Mouse (Mus musculus) spleen, postnatal 10 days (tissue): ENCODE measurements at regions not wholly inside any gene's neighbourhood (a gene's known extent, or its start where the extent isn't known, plus 50 kb on each side); places are given as distances from the start of the nearest gene placed in this dataset.

Source experiments
- DNase-seq, 2 experiments: peaks; one replicate each; pipeline ENCODE4 v3.0.0; 2021 to 2022; ENCODE audit warnings: low spot score in 2 of 2

GRCm38 (mm10) chr9:61675366-61675765, 239.0 kb downstream of the Rplp1 start:
- no peak for DNase-seq

GRCm38 (mm10) chr9:61673575-61674203, 240.7 kb downstream of the Rplp1 start:
- no peak for DNase-seq

GRCm38 (mm10) chr9:61670986-61671385, 243.4 kb downstream of the Rplp1 start:
- DNase-seq: no peak

GRCm38 (mm10) chr9:61669729-61670520, 244.4 kb downstream of the Rplp1 start:
- peak in 1 of 2 experiments; percentile 65 for DNase-seq

DNA sequence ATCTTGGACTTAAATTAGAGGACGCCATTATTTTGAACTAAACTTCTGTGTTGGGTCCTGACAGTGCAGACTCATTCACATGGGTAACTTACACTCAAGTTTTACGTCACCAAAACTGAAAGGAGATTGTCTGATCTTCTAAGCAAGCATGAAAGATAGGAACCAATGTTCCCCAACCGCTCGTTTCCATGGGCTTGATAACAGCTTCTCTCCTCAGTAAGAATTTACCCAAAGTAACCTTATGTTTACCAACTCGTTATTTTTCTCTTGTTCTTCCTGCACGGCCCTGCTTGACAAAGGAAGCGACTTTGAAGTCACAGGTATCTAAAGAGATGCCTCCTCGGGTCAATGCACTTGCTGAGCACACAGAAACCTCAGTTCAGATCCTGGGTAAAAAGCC, 245.6 kb downstream of the Rplp1 start:
- no peak for DNase-seq

DNA sequence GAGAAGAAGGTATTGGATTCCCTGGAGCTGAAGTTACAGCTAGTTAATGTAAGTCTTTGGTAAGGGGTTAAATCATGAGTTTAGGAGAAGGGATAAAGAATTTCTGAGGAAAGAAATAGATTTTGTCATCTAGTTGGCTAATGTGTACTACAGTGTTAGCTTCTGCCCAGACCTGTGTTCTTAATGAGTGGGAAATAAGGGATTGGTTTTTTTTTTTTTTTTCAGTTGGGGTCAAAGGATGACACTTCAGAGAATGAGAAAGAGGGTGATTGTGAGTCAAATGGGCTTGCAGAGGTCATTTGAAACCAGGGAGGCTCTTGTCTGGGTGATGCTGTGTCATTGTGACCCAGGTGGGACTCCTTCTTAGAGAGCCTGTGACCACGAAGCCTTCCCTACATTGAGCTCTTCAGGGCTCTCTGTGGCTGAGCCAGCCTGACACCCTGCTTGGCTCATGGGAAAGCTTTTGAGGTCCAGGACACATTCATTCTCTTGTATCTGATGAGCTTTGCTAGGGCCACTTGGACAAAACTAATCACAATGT, 246.1 kb downstream of the Rplp1 start:
- DNase-seq: no peak

DNA sequence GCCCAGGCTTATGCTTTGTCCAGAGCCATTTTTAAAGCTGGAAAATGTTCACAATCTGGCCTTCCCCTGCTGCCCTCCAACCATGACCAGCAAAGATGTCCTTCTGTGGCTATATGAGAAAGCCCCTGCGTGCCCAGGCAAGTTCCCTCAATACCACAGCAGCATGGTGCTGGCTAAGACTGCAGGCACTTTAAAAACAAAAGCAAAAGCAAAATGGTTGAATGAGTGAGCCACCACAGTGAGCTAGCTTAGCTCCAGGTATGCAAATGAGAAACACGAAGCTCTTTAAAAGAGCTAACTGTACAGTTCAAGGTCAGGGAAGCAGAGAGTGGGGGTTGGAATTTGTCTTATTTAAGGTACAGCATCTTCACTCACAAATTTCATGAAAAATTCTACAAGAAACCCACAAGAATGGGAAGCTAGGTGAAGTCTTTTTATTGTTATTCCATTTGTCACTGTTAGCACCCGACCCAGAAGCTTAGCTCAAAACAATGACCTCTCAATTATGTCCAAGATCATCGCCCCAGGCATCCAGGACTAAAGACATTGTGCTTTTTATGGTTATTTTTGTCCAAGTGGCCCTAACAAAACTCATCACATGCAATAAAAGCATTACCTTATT, 246.8 kb downstream of the Rplp1 start:
- DNase-seq: no peak

GRCm38 (mm10) chr9:61666761-61667332, 247.5 kb downstream of the Rplp1 start:
- DNase-seq: no peak

DNA sequence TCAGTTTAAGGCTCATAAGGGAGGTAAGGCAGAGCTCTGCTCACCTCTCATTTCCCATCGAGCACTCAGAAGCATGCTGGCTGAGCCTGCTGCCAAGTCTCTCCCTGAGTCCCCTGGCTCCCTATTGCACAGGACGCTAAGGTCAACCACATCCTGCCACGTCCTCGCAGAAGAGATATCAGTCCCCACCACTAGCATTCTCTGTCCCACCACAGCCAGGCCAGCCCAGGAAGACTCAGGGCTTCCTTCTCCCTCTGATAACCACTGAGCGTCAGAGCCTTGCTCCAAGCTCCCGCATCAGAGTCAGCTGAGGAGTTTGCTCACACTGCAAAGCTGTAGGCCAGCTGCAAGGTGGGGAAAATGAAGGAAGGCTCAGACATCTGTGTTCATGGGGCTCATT, 248.2 kb downstream of the Rplp1 start:
- DNase-seq: peak in 1 of 2 experiments; percentile 43

DNA sequence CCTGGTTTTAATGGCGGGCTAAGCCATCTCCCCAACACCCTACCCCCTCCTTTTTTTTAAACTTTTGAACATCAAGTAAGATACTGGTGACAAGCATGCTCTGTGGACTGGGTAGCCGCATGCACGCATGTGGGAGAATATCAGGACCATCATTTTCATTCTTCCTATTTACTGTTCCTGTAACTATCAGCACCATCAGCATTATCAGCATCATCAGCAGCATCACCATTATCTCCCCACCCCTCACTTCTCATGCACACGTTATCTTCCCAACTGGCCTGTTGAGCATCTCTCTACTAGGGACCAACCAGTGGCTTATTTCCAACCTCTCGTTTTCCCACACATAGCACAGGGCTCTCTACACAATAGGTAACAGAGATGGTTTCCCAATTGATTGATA, 249.1 kb downstream of the Rplp1 start:
- DNase-seq: no peak

GRCm38 (mm10) chr9:61664000-61664622, 250.2 kb downstream of the Rplp1 start:
- DNase-seq: no peak

GRCm38 (mm10) chr9:61662055-61663028, 252.0 kb downstream of the Rplp1 start:
- DNase-seq: no peak

DNA sequence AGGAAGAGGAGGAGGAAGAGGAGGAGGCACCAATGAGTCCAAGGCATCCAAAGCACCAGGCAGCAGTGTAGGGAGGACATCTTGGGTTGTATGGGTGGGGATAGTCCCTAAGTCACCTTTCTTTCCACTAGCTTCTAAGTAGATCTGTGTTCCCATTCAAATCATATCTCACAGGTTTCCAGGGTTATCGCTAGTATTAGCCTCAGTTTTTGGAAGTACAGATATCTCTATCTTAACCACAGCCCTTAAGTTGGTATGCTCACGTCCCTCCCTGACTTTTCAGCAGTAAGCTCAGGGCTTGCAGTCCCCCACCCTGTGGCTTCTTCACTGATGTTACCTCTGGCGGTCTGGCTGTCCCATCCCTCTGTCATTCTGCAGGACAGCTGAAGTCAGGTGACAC, 254.2 kb downstream of the Rplp1 start:
- DNase-seq: no peak

DNA sequence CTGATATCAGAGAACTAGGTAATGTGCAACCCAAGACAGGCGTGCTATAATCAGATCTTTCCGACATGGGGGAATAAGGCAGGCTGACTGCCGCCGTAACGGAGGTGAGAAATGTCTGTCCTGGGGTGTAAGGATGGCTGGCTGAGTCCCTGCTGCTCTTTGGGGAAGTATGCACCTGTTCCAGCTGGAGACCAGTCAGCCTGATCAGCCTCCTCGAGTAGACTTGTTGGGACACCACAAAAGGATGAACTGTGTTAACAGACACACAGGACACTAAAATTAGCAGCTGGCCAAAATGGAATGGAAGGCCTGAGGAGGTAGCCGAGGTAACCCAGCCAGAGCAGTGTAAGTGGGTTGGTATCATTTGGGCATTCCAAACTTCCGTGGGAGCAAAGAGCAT, 256.3 kb downstream of the Rplp1 start:
- no peak for DNase-seq

DNA sequence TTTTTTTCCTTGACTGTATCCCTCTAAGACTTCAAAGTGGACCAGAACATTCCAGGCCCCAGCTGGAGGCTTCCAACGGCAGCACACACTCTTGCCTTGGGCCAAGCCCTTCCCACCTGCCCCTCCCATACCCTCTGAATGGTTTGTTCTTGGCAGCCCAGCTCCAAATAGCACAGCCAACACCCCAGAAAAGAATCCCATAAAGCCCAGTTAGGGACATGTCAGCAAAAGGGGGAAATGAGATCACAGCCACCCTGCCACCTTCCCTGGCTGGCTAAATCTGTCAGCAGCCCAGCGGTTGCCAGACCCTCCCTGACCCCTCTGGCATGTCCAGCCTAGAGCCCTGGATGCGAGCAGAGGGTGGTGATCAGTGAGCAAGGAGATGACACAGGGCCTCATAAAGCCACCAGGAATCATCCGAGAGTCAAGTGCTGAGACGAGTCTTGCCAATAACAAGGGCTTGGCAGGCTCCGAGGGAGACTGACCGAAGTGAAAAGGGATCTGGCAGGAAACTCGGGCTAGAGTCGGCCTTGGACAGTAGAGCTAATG, 258.8 kb downstream of the Rplp1 start:
- no peak for DNase-seq

DNA sequence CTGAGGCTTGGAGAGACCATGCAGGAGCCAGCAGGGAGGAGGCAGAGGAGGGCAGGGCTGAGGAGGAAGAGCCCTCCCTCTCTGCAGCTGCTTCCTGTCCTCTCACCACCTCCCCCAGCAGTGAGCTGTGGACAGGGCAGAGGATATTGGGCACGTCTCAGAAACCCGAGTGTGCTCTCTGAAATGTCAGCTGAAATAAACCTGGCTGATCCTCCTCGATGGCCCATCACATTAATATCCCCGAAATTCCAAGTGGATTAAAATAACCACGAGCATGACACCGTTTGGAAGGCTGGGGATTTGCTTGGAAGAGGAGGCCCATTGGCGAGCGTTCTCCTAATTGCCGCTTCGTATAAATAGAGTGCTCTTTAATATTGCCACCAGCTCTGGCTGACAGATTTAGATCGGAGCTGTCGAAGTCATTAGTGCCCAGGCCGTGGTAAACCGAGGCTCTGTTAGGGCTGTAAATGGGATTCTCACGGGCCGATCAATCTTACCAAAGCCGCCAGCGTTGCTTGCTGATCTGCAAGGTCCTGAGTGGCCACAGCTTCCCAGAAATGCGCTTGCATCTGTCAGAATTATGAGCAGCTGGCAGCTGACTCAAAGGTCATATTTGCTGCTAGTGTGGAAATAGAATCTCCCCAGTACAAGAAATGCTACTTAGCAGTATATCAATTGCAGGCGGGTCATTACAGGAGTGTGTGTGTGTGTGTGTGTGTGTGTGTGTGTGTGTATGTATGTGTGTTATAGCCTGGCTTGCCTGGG, 268.5 kb downstream of the Rplp1 start:
- DNase-seq: no peak

DNA sequence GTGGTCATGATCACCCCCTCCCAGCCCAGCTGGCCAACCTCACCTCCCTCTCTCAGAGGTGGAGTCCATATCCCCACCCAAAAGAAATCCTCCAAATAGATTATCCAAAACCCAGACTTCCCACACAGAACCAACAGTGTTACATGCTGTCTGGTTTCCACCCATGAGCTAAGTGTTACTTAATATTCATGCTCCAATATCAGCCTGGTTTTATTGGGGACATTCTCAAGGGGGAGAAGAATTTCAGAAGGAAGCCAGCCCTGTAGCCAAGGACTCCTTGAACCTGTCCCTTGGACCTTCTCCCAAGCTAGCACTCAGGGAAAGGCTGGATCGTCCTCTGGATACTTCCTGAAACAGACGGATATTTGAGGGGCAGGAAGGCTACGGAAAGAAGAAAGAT, 268.6 kb downstream of the Tle3 start:
- DNase-seq: no peak

GRCm38 (mm10) chr9:61638908-61639307, 266.7 kb downstream of the Tle3 start:
- DNase-seq: no peak

- DNase-seq: no peak
Observed at GRCm38 (mm10) chr9:61633936-61634335, 261.8 kb downstream of the Tle3 start.

- DNase-seq: no peak
Observed at GRCm38 (mm10) chr9:61632602-61633001, 260.4 kb downstream of the Tle3 start.
